Comparison of ENCODE assay signal across 12 mouse cellular contexts in the genomic region with DNA sequence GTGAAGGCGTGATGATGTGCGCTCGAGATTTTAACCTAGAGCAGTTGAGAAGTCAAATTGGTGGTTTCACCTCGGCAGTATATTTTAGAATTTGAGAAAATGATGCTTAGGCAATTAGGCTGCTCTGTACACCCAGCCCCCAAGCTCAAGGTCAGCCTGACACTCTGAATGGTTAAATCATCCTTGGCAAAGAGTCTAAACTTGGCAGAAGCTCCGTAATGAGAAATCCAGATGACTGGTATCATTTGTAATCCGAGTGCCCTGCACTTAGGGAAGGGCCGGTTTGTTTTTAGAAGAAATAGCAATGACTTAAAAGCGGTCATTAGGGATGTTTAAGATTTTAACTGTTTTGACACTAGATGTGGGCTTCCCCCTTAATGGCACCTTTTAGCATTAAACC.
DNase-seq lines count a peak whose midpoint lies in the region; ATAC-seq lines count a peak whose summit lies in the region.
"Had no signal": no experiment of that assay in that cellular context is flagged by ENCODE, and none has a peak within 500 bp of the region (broad histone marks: within the 10 kb centered on the region; RNA-seq: fewer than 3 reads in every experiment).

No protein-coding gene starts in this region.

- H3K4me3 ChIP-seq in limb, embryonic 13.5 days = no peak overlapping the region
- no peak overlapping the region for H3K4me3 ChIP-seq in limb, embryonic 10.5 days
- no peak overlapping the region for H3K4me3 ChIP-seq in kidney, embryonic 15.5 days (replicated peaks)
- H3K4me3 ChIP-seq in liver, embryonic 12.5 days = no peak overlapping the region
- H3K4me3 ChIP-seq: heart, adult 2 months; neural tube, embryonic 13.5 days had no signal

- no peak for ATAC-seq in limb, embryonic 13.5 days (ENCODE audit: low FRiP score, low read depth)
- ATAC-seq in kidney, embryonic 15.5 days (replicated peaks; ENCODE audit: low FRiP score) = peak; percentile 69
- no peak for ATAC-seq in liver, embryonic 12.5 days

- H3K4me2 ChIP-seq in limb, embryonic 13.5 days (replicated peaks) = no peak overlapping the region
- H3K4me2 ChIP-seq in kidney, embryonic 15.5 days = no peak overlapping the region
- no peak overlapping the region for H3K4me2 ChIP-seq in liver, embryonic 12.5 days
- H3K4me2 ChIP-seq: neural tube, embryonic 13.5 days had no signal

- peak overlapping the region; percentile 33; the same call in 1 of the 2 replicates for H3K27ac ChIP-seq in limb, embryonic 13.5 days
- no peak overlapping the region for H3K27ac ChIP-seq in limb, embryonic 10.5 days
- no peak overlapping the region for H3K27ac ChIP-seq in kidney, embryonic 15.5 days
- H3K27ac ChIP-seq in liver, embryonic 12.5 days = no peak overlapping the region
- H3K27ac ChIP-seq: heart, adult 2 months; neural tube, embryonic 13.5 days had no signal

- H3K27me3 ChIP-seq in limb, embryonic 13.5 days = no peaks in the 10 kb centered on the region
- H3K27me3 ChIP-seq in limb, embryonic 10.5 days (ENCODE audit: low read depth, poor library complexity, severe bottlenecking) = no peaks in the 10 kb centered on the region
- H3K27me3 ChIP-seq in kidney, embryonic 15.5 days = no peaks in the 10 kb centered on the region
- no peaks in the 10 kb centered on the region for H3K27me3 ChIP-seq in liver, embryonic 12.5 days (replicated peaks)
- H3K27me3 ChIP-seq: neural tube, embryonic 13.5 days had no signal

- H3K36me3 ChIP-seq in limb, embryonic 13.5 days = no peaks in the 10 kb centered on the region
- no peaks in the 10 kb centered on the region for H3K36me3 ChIP-seq in limb, embryonic 10.5 days
- no peaks in the 10 kb centered on the region for H3K36me3 ChIP-seq in kidney, embryonic 15.5 days
- H3K36me3 ChIP-seq in liver, embryonic 12.5 days = no peaks in the 10 kb centered on the region
- H3K36me3 ChIP-seq: neural tube, embryonic 13.5 days had no signal

- peak; percentile 47 to 53 for DNase-seq in cerebellum, postnatal 10 days
- DNase-seq in cerebellum, adult 18-20 months = no peak
- no peak for DNase-seq in limb, embryonic 10.5 days (ENCODE audit: low spot score)
- DNase-seq in ovary, postnatal 36 days (ENCODE audit: low spot score) = peak; percentile 20
- no peak for DNase-seq in layer of hippocampus, postnatal 14 days (ENCODE audit: low spot score in 2 of 2)
- DNase-seq: B cell, adult 2 months; cerebellum, adult 11 months had no signal

- no peak overlapping the region for H3K9ac ChIP-seq in limb, embryonic 13.5 days
- no peak overlapping the region for H3K9ac ChIP-seq in kidney, embryonic 15.5 days
- H3K9ac ChIP-seq in liver, embryonic 12.5 days = no peak overlapping the region
- H3K9ac ChIP-seq: neural tube, embryonic 13.5 days had no signal

- no peaks in the 10 kb centered on the region for H3K9me3 ChIP-seq in limb, embryonic 13.5 days
- H3K9me3 ChIP-seq in limb, embryonic 10.5 days (replicated peaks) = no peaks in the 10 kb centered on the region
- no peaks in the 10 kb centered on the region for H3K9me3 ChIP-seq in kidney, embryonic 15.5 days (replicated peaks)
- no peaks in the 10 kb centered on the region for H3K9me3 ChIP-seq in liver, embryonic 12.5 days (replicated peaks)
- H3K9me3 ChIP-seq: neural tube, embryonic 13.5 days had no signal

- 35% methylated on average over 8 of the region's 8 CpGs for WGBS in limb, embryonic 13.5 days
- 59% methylated on average over 8 of the region's 8 CpGs for WGBS in limb, embryonic 10.5 days
- WGBS in kidney, embryonic 15.5 days = 24% methylated on average over 8 of the region's 8 CpGs
- 69% methylated on average over 8 of the region's 8 CpGs for WGBS in liver, embryonic 12.5 days (ENCODE audit: insufficient replicate concordance)

- H3K4me1 ChIP-seq in limb, embryonic 13.5 days = peaks cover 24% of the 10 kb centered on the region
- H3K4me1 ChIP-seq in limb, embryonic 10.5 days = peaks cover 34% of the 10 kb centered on the region
- peaks cover 13% of the 10 kb centered on the region for H3K4me1 ChIP-seq in kidney, embryonic 15.5 days
- no peaks in the 10 kb centered on the region for H3K4me1 ChIP-seq in liver, embryonic 12.5 days
- H3K4me1 ChIP-seq: neural tube, embryonic 13.5 days had no signal

Comparison
In these comparisons a context has a peak if more than half of its experiments do, and no peak if none do; other contexts are left out.
1. DNase-seq: peak in cerebellum, postnatal 10 days (2 of 2) and ovary, postnatal 36 days (single experiment); none in cerebellum, adult 18-20 months (0 of 2), limb, embryonic 10.5 days (single experiment) and layer of hippocampus, postnatal 14 days (0 of 2).